Mouse (Mus musculus): ENCODE measurements around the gene Patj.

Patj gene

DNA sequence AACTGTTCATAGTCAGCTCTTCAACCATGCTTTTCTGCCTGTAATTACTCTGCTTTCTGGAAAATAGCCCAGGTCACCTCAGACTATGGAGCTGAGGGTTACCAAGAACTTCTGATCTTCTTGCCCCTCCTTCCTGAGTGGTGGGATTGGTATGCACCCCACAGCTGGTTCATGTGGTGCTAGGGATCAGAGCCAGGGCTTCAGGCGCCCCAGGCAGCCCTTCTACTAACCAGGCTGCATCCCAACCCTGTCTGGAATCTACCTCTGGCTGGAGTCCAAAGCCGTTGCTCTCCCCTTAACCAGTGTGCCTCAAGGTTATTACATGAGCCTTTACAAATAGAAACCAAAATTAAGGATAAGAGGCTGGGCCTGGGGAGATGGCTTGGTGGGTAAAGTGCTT lies 115.7 kb downstream of the Patj start:
- DNase-seq (ENCODE audit: low read depth): no peak

DNA sequence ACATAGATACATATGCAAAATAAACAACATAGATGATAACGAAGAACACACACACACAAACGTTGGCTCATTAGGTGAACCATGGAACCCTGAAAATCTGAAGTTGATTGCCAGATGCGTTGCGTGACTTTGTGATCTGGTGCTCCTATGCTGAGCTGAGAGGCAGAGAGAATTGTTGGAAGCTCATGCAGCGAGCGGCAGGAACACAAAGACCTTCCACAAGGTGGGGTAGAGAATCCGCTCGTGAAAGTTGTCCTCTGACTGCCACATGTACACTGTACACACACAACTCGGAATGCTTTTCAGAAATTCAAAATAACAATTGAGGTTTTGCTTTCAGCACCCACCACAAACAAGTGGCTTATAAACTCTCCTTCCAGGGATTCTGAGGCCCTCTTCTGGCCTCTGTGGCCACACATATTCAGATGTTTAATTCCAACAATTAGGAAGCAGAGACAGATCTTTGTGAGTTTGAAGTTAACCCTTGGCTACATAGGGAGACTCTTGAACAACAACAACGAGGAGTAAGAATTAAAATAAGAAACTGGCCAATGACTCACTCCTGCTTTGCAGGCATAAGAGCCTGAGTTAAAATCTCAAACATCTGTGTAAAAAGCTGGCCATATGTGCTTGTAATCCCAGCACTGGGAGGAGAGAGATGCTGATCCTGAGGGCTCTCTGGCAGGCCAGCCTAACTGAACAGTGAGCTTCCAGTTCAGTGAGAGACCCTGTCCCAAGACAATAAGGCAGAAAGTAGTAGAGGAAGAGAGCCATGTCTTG lies 116.6 kb downstream of the Patj start:
- DNase-seq (ENCODE audit: low read depth): no peak

GRCm38 (mm10) chr4:98520492-98520891 lies 124.9 kb downstream of the Patj start:
- no peak for DNase-seq (ENCODE audit: low read depth)

DNA sequence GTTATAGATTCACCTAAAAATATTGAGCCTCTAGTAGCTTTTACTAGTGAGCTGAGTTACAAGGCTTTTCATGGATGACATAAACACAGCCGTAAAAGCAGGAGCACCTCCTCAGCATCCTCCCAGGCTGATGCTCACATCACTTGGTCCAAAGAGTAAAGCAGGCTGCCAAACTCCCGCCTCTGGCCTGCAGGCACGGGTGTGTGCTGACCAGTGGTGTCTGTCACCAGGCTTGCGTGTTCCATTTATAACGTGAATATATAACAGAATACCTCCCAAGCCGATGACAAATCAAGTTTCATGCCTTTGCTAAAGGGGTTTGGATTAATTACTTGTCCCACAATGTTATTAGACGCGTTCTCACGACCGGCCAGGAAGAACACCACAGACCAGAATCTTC lies 128.9 kb downstream of the Patj start:
- no peak for DNase-seq (ENCODE audit: low read depth)

DNA sequence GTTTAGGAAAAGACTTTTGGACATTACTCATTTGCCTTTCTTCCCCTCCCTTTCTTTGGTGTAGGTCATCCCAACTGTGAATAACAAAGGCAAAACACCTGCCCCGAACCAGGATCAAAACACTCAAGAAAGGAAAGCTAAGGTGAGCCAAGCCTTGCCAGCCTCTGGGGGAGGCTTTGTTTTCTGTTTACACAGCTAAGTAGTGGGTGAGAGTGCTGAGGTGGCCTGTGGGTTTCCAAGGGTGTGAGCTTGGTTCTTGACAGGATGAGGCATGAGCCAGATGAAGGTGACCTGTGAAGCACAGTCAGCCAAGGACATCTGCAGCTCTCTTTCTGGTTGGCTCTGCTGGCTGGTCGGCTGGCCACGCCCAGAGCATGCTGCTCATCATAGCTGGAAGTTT lies 139.9 kb downstream of the Patj start:
- DNase-seq (ENCODE audit: low read depth): no peak

- no peak for DNase-seq (ENCODE audit: low read depth)
Observed at GRCm38 (mm10) chr4:98541591-98541990, 146.0 kb downstream of the Patj start.

- DNase-seq (ENCODE audit: low read depth): no peak
Observed at GRCm38 (mm10) chr4:98543001-98543400, 147.4 kb downstream of the Patj start.

DNA sequence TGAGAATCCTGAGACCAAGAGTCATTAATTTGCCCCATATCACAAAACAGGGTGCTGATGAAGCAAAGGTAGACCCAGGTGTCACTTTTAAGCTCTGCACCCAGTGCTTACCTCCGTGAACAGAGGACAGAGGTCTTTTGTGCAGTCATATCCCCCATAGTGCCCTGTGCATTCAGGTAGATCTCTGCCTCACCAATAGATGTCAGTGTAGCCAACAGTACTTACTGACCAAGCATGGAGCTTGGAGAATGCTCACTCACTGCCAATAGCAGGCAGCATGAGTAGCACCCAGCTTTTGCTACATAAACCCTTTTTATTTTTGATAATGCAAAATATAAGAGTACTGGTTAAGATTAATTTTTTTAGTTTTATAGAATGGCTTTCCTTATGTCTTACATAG lies 149.8 kb downstream of the Patj start:
- peak; percentile 3 for DNase-seq (ENCODE audit: low read depth)

DNA sequence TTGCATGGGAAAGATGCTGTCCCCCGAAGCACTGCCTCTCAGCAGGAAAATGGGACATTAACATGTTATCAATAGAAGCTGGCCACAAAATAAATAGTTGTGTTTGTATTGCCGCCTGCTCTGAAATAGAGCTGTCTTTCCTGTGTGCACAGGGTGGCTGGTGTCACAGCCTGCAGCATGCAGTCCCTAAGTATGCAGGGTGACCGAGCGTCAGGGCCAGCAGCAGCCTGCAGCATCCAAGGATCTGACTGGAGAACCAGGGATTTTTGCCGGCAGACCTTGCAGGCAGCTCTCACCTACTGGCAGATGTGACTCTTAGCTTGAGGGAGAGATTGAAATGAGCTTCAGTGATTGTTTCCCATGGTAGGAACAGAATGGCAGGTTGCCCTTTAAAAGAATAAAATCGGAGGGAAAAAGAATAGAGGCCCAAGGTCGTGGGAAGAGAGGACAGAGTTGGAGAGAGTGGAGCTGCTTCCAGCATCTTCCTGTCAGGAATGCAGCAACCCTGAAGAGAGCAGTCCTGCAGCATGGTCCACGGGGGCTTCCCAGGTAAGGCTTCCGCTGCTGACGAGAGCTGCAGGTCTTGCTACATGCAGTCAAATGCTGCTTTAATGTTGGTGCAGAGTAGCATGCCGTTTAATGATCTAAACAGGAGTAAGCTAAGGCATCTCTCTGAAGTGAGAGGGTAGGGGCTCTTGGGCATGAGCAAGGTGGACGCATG lies 151.0 kb downstream of the Patj start:
- DNase-seq (ENCODE audit: low read depth): no peak

DNA sequence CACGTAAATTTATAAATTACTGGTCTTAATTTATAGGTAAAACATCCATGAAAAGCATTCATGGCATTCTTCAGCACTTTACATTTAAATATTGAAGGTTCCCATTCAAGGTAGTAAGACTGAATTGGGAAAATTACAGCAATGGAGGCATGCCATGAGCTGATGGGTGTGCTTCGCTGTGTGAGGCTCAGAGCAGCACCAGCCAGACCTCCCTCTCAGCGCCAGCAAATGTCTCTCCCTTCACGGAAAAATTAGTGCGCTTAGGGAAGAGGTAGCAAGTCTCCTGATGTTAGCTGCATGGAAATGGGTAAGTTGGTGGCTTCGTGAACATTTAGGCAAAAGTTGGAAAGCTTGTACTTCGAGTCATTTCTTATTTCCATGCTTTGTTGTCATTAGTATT lies 153.9 kb downstream of the Patj start:
- no peak for DNase-seq (ENCODE audit: low read depth)

GRCm38 (mm10) chr4:98550116-98550515 lies 154.5 kb downstream of the Patj start:
- DNase-seq (ENCODE audit: low read depth): no peak

- no peak for DNase-seq (ENCODE audit: low read depth)
Observed at GRCm38 (mm10) chr4:98555666-98556065, 160.1 kb downstream of the Patj start.

- no peak for DNase-seq (ENCODE audit: low read depth)
Observed at GRCm38 (mm10) chr4:98556449-98556848, 160.9 kb downstream of the Patj start.

GRCm38 (mm10) chr4:98557192-98557591 lies 161.6 kb downstream of the Patj start:
- DNase-seq (ENCODE audit: low read depth): no peak

- DNase-seq (ENCODE audit: low read depth): no peak
Observed at GRCm38 (mm10) chr4:98560196-98560830, 164.7 kb downstream of the Patj start.

DNA sequence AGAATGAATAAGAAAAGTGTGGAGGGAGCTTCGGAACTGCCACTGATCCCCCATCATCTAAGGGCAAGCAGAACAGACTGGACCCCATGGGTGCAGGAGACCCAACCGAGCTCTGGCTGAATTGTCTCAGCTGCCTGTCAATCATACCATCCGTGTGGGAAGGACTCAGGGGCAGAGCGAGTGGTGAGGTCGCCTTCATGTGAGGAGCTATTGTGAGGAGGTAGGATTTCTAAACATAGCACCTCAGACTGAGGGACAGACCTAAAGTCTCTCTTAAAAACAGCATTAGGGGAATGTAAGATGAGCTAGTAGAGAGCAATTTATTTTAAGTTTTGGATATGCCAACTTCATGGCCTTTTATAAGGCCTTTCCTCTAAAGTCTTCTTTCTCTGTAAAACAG lies 167.5 kb downstream of the Patj start:
- no peak for DNase-seq (ENCODE audit: low read depth)

GRCm38 (mm10) chr4:98563506-98564195 lies 168.1 kb downstream of the Patj start:
- DNase-seq (ENCODE audit: low read depth): no peak

- no peak for DNase-seq (ENCODE audit: low read depth)
Observed at GRCm38 (mm10) chr4:98564196-98564865, 168.7 kb downstream of the Patj start.

DNA sequence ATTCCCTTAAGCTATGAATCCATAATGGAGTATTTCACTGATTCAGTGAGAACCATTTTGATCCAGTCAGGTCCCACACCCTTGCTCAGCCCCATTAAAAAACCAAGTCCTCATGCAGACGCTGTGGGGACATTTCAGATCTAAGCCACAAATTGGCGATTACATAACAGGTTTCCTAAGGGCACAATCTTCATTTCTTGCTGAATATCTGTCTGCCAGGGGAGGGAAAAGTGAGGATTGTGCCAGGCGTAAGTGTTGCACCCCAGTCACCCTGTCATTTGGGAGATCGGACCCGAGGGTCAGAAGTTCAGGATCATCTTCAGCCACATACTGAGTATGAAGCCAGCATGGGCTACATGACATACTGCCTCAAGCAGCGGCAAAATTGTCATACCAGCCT lies 171.2 kb downstream of the Patj start:
- no peak for DNase-seq (ENCODE audit: low read depth)

DNA sequence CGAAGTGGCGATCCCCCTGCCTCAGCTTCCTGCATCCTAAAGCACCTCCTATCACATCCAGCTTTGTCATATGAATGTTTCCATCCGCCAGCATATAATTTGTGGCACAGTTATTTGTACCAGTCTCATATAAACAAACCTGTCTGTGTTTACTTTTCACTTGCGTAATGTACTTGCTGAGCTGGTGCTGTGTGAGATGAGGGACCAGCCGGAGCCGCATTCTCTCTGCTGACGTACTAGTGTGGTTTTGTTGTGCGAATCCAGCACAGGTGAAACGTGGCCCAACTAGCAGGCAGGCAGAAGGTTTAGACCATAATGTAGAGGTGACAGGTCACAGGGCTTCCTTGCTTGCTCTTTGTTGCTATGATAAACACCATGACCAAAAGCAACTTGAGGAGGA lies 171.9 kb downstream of the Patj start:
- no peak for DNase-seq (ENCODE audit: low read depth)

DNA sequence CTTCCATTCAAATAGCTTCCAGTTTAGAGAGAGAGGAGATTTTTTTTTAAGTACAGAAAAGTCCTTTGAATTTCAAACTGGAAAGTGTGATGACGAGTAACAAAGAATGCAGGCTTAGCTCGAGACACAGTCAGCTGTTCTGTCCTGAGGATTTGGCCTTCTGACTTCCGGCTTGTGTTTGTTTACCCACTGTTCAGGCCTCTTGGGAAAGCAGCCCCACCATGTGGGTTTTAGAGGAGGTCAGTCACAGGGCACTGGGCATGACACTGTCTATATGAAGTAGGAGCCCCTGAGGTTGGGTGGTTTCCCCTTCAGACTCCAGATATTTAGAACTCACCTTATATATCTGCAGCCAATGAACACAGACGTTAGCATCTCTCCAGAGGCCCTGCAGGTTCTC lies 174.3 kb downstream of the Patj start:
- no peak for DNase-seq (ENCODE audit: low read depth)

GRCm38 (mm10) chr4:98577275-98577674 lies 181.7 kb downstream of the Patj start:
- no peak for DNase-seq (ENCODE audit: low read depth)

Measured in naive thymus-derived CD4-positive, alpha-beta T cell, adult 2 months (primary cell).